Mouse (Mus musculus): Measurements from ENCODE around the gene Wwc2. TPM values are rescaled to one million over a fixed set of nuclear protein-coding genes. Genes with fewer than 3 reads are reported as not detected.

Wwc2 gene
- polyA plus RNA-seq, 1 experiment from 2014 or later: 10.6 TPM

DNA sequence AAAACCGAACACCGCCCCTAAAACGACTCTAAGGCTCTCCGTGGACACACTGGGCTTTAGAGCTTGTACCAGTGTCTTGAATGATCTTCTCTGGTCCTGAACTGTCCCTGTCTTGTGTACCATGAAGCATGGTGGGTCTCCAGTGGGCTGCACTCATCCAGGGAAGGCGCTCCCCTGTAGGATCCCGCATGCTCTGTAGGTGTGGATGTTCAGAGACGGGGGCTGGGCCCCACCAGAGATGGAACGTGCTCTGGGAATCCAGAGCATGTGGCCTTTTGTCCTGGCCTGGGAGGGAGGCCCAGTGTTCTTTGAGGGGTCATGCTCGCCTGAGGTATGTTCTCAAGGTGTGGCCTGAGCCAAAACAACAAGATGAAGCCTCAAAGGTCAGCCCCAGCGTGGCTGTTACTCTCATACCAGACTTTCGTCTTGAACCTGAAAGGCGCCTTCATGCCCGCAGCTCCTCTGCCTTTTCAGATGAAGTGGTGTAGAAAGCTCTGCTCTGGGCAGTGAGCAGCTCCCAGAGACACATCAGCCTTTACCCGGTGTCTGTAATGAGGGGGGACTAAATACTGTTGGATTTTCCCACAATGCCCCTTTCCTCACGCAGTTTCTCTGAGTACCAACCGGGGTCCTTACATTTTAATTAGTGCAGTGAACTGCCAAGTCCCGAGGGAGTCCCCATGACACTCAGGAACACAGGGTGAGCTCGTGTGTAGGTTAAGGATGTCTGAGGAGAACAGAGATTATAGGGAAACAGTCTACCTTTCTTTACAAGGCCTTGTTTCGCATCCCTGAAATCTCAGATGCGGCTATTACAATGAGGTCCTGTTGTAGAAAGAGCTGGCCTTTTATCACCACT lies 169.6 kb downstream of the Wwc2 start:
- Histone ChIP-seq H3K4me1 (replicated peaks; ENCODE audit: control insufficient read depth, insufficient read depth, low read length) (0 out of 2 replicates have a peak, but pooled peaks cover 4% of the 10 kb centered on the region), H3K9ac (ENCODE audit: low read length) (no peak overlapping the region), H3K27me3 (replicated peaks; ENCODE audit: control insufficient read depth, insufficient read depth, low read length) (no peaks in the 10 kb centered on the region), H3K9me3 (ENCODE audit: control insufficient read depth, low read length) (no peaks in the 10 kb centered on the region), H3K27ac (ENCODE audit: low read depth) (no peak overlapping the region), H3K36me3 (ENCODE audit: control insufficient read depth, insufficient read depth, low read length) (no peaks in the 10 kb centered on the region), H3K4me3 (ENCODE audit: low read depth, low read length) (no peak overlapping the region), H3K4me2 (ENCODE audit: low read length) (no peak overlapping the region)
- DNase-seq (ENCODE audit: low spot score) (no peak), ATAC-seq (replicated peaks; ENCODE audit: low FRiP score, low TSS enrichment, low read depth) (no peak)
- whole genome bisulfite sequencing: 85% methylated on average over 20 of the region's 20 CpGs

DNA sequence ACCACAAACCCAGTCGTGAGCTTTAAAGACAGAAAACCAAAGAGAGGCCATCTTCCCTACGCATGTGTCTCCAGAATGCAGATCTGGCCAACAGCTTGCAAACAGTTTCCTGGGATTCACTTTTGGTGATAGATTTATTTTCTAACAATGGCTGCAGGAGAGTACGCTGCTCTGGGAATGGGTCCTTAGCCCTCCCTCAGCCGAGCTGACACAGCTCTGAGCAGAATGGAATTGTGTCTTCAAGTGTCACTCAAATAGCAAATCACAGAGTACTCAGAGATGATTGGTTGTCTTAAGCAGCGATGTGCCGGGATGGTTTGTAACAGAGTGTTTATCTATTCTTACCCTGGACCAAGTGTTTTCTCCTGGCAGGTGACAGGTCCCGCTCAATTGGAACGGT lies 171.7 kb downstream of the Wwc2 start:
- no peak overlapping the region for H3K9ac ChIP-seq (ENCODE audit: low read length)
- H3K9me3 ChIP-seq (ENCODE audit: control insufficient read depth, low read length): no peaks in the 10 kb centered on the region
- no peak overlapping the region for H3K4me2 ChIP-seq (ENCODE audit: low read length)
- H3K27me3 ChIP-seq (replicated peaks; ENCODE audit: control insufficient read depth, insufficient read depth, low read length): no peaks in the 10 kb centered on the region
- 0 out of 2 replicates have a peak, but pooled peaks cover 4% of the 10 kb centered on the region for H3K4me1 ChIP-seq (replicated peaks; ENCODE audit: control insufficient read depth, insufficient read depth, low read length)
- no peaks in the 10 kb centered on the region for H3K36me3 ChIP-seq (ENCODE audit: control insufficient read depth, insufficient read depth, low read length)
- H3K4me3 ChIP-seq (ENCODE audit: low read depth, low read length): no peak overlapping the region
- 76% methylated on average over 8 of the region's 8 CpGs for WGBS
- DNase-seq (ENCODE audit: low spot score) (no peak), ATAC-seq (replicated peaks; ENCODE audit: low FRiP score, low TSS enrichment, low read depth) (no peak)
- no peak overlapping the region for H3K27ac ChIP-seq (ENCODE audit: low read depth)

DNA sequence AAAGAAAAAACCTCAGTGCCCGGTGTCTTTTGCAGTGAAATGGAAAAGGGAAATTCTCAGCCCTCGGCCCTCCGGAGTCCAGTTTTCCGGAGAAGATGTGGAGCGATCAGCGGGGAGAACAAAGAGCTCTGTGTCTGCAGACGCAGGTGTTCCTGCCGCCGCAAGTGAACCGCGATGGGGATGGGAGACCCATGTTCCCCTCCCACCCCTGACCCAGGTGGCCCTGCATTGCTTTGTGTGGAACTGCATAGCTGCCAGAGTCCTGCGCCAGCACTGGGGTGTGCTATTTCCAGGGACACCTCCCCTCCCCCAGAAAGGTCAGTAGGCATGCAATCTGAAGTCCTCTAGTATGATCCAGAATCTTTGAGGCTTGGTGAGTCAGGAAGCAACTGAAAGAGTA lies 179.5 kb downstream of the Wwc2 start:
- H3K9ac ChIP-seq (ENCODE audit: low read length): no peak overlapping the region
- WGBS: 86% methylated on average over 12 of the region's 12 CpGs
- H3K4me2 ChIP-seq (ENCODE audit: low read length): no peak overlapping the region
- H3K9me3 ChIP-seq (ENCODE audit: control insufficient read depth, low read length): no peaks in the 10 kb centered on the region
- no peak for DNase-seq (ENCODE audit: low spot score)
- no peak overlapping the region for H3K27ac ChIP-seq (ENCODE audit: low read depth)
- ATAC-seq (replicated peaks; ENCODE audit: low FRiP score, low TSS enrichment, low read depth): no peak
- no peaks in the 10 kb centered on the region for H3K36me3 ChIP-seq (ENCODE audit: control insufficient read depth, insufficient read depth, low read length)
- no peaks in the 10 kb centered on the region for H3K27me3 ChIP-seq (replicated peaks; ENCODE audit: control insufficient read depth, insufficient read depth, low read length)
- H3K4me3 ChIP-seq (ENCODE audit: low read depth, low read length): no peak overlapping the region
- no peaks in the 10 kb centered on the region for H3K4me1 ChIP-seq (replicated peaks; ENCODE audit: control insufficient read depth, insufficient read depth, low read length)

DNA sequence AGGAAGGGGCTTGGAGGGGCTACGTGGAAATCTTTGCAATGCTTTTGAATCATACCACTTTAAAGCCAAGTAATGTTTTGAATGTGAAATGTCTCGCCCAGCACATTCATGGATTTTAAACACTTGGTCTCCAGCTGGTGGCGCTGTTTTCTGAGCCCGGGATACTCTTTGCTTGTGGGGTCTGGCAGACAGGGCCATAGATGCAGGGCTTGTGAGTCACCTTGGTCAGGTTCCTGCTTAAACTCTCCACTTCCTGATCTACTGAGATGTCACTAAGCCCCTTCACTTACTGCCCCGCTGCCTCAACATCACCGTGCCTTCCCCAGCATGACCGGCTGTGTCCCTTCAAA lies 180.1 kb downstream of the Wwc2 start:
- no peaks in the 10 kb centered on the region for H3K27me3 ChIP-seq (replicated peaks; ENCODE audit: control insufficient read depth, insufficient read depth, low read length)
- no peak for ATAC-seq (replicated peaks; ENCODE audit: low FRiP score, low TSS enrichment, low read depth)
- no peak overlapping the region for H3K9ac ChIP-seq (ENCODE audit: low read length)
- H3K4me2 ChIP-seq (ENCODE audit: low read length): no peak overlapping the region
- H3K9me3 ChIP-seq (ENCODE audit: control insufficient read depth, low read length): no peaks in the 10 kb centered on the region
- H3K27ac ChIP-seq (ENCODE audit: low read depth): no peak overlapping the region
- H3K4me1 ChIP-seq (replicated peaks; ENCODE audit: control insufficient read depth, insufficient read depth, low read length): no peaks in the 10 kb centered on the region
- WGBS: 75% methylated on average over 7 of the region's 7 CpGs
- H3K4me3 ChIP-seq (ENCODE audit: low read depth, low read length): no peak overlapping the region
- DNase-seq (ENCODE audit: low spot score): no peak
- H3K36me3 ChIP-seq (ENCODE audit: control insufficient read depth, insufficient read depth, low read length): no peaks in the 10 kb centered on the region

DNA sequence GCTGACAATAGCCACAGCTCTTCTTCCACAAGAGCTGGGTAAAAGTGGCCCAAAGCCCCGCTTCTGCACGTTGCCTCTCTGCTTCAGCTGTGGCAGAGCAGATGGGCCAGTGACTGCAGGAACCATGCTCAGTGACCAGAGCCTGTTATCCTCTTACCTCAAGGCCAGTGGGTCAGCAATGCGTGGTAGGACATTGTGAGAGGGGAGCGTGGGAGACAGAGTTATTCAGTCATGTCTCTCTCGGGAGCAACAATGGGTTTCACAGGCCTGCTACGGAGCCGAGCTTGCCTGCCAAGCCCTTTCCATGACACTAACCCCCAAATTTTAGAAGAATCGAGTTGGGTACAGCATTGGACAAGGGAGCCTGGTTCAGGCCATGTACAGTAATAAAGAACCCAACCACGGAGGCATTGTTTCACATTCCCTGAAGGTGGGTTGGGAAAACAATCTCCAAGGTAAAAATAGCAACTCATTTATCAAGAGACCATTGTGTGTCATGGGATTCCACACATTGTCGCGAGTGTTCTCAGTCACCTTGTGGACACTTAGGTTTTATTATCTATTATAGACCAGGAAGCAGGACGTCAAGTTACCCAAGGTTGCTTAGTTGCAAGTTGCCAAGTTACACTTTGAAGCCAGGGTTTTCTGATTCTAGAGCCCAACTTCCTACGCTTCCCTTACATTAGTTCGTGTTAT lies 180.6 kb downstream of the Wwc2 start:
- DNase-seq (ENCODE audit: low spot score) (no peak), ATAC-seq (replicated peaks; ENCODE audit: low FRiP score, low TSS enrichment, low read depth) (no peak)
- no peaks in the 10 kb centered on the region for H3K9me3 ChIP-seq (ENCODE audit: control insufficient read depth, low read length)
- no peaks in the 10 kb centered on the region for H3K4me1 ChIP-seq (replicated peaks; ENCODE audit: control insufficient read depth, insufficient read depth, low read length)
- H3K36me3 ChIP-seq (ENCODE audit: control insufficient read depth, insufficient read depth, low read length): no peaks in the 10 kb centered on the region
- H3K4me2 ChIP-seq (ENCODE audit: low read length): no peak overlapping the region
- H3K9ac ChIP-seq (ENCODE audit: low read length): no peak overlapping the region
- no peak overlapping the region for H3K4me3 ChIP-seq (ENCODE audit: low read depth, low read length)
- no peaks in the 10 kb centered on the region for H3K27me3 ChIP-seq (replicated peaks; ENCODE audit: control insufficient read depth, insufficient read depth, low read length)
- no peak overlapping the region for H3K27ac ChIP-seq (ENCODE audit: low read depth)
- 83% methylated on average over 14 of the region's 14 CpGs for WGBS

DNA sequence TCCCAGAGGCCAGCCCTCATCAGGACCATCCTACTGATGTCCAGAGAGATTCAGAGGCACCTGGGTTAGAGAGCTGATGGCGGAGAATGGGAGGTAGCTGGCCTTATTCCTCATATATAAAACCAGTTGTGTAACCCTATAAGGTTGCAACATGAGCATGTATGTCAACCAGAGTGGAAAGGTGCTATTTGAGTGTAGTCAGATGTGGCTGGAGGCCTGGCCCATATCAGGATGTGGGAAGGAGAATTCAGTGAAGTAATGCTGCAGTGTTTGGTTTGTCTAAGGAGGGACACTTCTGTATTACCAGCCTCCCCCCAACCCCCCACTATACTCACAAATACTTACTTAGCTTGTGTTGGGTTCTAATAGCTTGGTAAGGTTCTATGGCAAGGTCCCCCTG lies 186.5 kb downstream of the Wwc2 start:
- Histone ChIP-seq H3K36me3 (ENCODE audit: control insufficient read depth, insufficient read depth, low read length) (no peaks in the 10 kb centered on the region), H3K4me1 (replicated peaks; ENCODE audit: control insufficient read depth, insufficient read depth, low read length) (no peaks in the 10 kb centered on the region), H3K4me3 (ENCODE audit: low read depth, low read length) (no peak overlapping the region), H3K27ac (ENCODE audit: low read depth) (no peak overlapping the region), H3K27me3 (replicated peaks; ENCODE audit: control insufficient read depth, insufficient read depth, low read length) (no peaks in the 10 kb centered on the region), H3K9ac (ENCODE audit: low read length) (no peak overlapping the region), H3K4me2 (ENCODE audit: low read length) (no peak overlapping the region), H3K9me3 (ENCODE audit: control insufficient read depth, low read length) (no peaks in the 10 kb centered on the region)
- no peak for ATAC-seq (replicated peaks; ENCODE audit: low FRiP score, low TSS enrichment, low read depth)
- no peak for DNase-seq (ENCODE audit: low spot score)
- 92% methylated on average over 1 of the region's 1 CpGs for WGBS

DNA sequence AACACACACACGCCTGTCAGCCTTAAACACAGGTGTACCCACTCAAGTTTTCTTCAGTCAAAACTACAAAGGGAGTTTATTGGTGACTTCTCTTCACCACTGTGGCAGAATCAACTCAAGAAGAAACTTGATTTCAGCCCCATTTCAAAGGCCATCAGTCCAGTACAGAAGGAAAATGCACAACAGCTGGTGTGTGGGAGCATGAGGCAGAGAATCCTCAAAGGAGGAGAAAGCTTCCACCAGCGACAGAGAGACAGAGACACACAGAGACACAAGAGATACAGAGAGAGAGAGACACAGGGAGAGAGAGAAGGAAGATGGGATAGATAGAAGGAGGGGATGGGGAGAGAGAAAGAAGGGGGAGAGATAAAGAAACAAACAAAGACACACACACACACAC lies 188.4 kb downstream of the Wwc2 start:
- WGBS: 80% methylated on average over 2 of the region's 2 CpGs
- Histone ChIP-seq H3K4me3 (ENCODE audit: low read depth, low read length) (no peak overlapping the region), H3K36me3 (ENCODE audit: control insufficient read depth, insufficient read depth, low read length) (no peaks in the 10 kb centered on the region), H3K9me3 (ENCODE audit: control insufficient read depth, low read length) (no peaks in the 10 kb centered on the region), H3K27me3 (replicated peaks; ENCODE audit: control insufficient read depth, insufficient read depth, low read length) (no peaks in the 10 kb centered on the region), H3K9ac (ENCODE audit: low read length) (no peak overlapping the region), H3K4me1 (replicated peaks; ENCODE audit: control insufficient read depth, insufficient read depth, low read length) (no peaks in the 10 kb centered on the region), H3K27ac (ENCODE audit: low read depth) (no peak overlapping the region), H3K4me2 (ENCODE audit: low read length) (no peak overlapping the region)
- no peak for DNase-seq (ENCODE audit: low spot score)
- no peak for ATAC-seq (replicated peaks; ENCODE audit: low FRiP score, low TSS enrichment, low read depth)

DNA sequence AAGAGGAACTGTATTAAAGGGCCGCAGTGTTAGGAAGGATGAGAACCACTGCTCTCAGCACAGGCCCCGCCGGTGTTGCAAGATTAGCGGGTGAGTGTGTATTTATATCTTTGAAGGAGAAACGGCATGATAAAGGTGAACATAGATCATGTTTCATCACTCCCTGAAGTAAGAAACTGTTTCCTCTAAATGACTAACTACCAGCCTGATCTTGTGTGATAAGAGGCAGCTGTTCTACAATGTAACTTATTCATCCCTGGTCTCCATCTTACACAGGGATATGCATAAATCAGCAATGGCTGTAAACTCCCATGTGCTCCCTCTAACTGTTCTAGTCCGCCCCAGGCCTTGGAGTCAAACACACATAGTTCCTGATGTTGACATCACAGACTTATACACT lies 191.3 kb downstream of the Wwc2 start:
- H3K27ac ChIP-seq (ENCODE audit: low read depth): no peak overlapping the region

DNA sequence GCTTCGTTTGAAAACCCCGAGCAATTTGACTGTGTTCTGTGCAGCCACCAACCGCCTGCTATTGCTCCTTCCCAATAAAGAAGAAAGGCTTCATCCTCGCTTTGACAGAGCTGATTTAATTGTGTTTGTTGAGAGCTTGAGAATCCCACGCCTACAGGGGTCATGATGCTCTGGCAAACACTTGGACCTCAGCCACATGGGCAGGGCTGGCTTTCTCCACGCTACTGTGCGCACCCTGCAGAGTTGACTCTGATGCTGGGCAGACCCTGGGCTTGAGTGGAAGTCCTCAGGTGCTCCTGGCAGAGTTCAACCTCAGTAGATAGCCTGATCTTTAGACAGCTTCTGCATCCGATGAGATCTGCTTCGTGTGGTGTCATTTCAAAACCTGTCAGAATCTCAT lies 198.7 kb downstream of the Wwc2 start:
- no peak for ATAC-seq (replicated peaks; ENCODE audit: low FRiP score, low TSS enrichment, low read depth)
- no peak overlapping the region for H3K27ac ChIP-seq (ENCODE audit: low read depth)
- no peaks in the 10 kb centered on the region for H3K4me1 ChIP-seq (replicated peaks; ENCODE audit: control insufficient read depth, insufficient read depth, low read length)
- H3K4me3 ChIP-seq (ENCODE audit: low read depth, low read length): no peak overlapping the region
- WGBS: 66% methylated on average over 9 of the region's 9 CpGs
- H3K4me2 ChIP-seq (ENCODE audit: low read length): no peak overlapping the region
- no peaks in the 10 kb centered on the region for H3K36me3 ChIP-seq (ENCODE audit: control insufficient read depth, insufficient read depth, low read length)
- no peak for DNase-seq (ENCODE audit: low spot score)
- H3K9me3 ChIP-seq (ENCODE audit: control insufficient read depth, low read length): no peaks in the 10 kb centered on the region
- H3K9ac ChIP-seq (ENCODE audit: low read length): no peak overlapping the region
- H3K27me3 ChIP-seq (replicated peaks; ENCODE audit: control insufficient read depth, insufficient read depth, low read length): no peaks in the 10 kb centered on the region

More for the DNA sequence above, 191.3 kb downstream of the Wwc2 start:
- Histone ChIP-seq H3K4me1 (replicated peaks; ENCODE audit: control insufficient read depth, insufficient read depth, low read length) (no peaks in the 10 kb centered on the region), H3K4me2 (ENCODE audit: low read length) (no peak overlapping the region), H3K36me3 (ENCODE audit: control insufficient read depth, insufficient read depth, low read length) (no peaks in the 10 kb centered on the region), H3K27me3 (replicated peaks; ENCODE audit: control insufficient read depth, insufficient read depth, low read length) (no peaks in the 10 kb centered on the region), H3K9ac (ENCODE audit: low read length) (no peak overlapping the region), H3K4me3 (ENCODE audit: low read depth, low read length) (no peak overlapping the region), H3K9me3 (ENCODE audit: control insufficient read depth, low read length) (no peaks in the 10 kb centered on the region)
- ATAC-seq (replicated peaks; ENCODE audit: low FRiP score, low TSS enrichment, low read depth) (peak; percentile 71; the same call in 1 of the 2 replicates), DNase-seq (ENCODE audit: low spot score) (no peak)
- WGBS: 40% methylated on average over 6 of the region's 6 CpGs
